Mouse (Mus musculus): Measurements from ENCODE around the gene Tom1l1.

Gene Tom1l1

GRCm38 (mm10) chr11:90622500-90622899 is 65.7 kb downstream of the Tom1l1 start:
- DNase-seq (ENCODE audit: low read depth, low spot score): no peak

GRCm38 (mm10) chr11:90622044-90622443 is 66.1 kb downstream of the Tom1l1 start:
- DNase-seq (ENCODE audit: low read depth, low spot score): no peak

- peak; percentile 17 for DNase-seq (ENCODE audit: low read depth, low spot score)
These were observed 71.7 kb downstream of the Tom1l1 start for GRCm38 (mm10) chr11:90616431-90616830.

- no peak for DNase-seq (ENCODE audit: low read depth, low spot score)
These were observed 73.4 kb downstream of the Tom1l1 start for GRCm38 (mm10) chr11:90614743-90615142.

GRCm38 (mm10) chr11:90612118-90612517 is 76.0 kb downstream of the Tom1l1 start:
- peak; percentile 25 for DNase-seq (ENCODE audit: low read depth, low spot score)

- no peak for DNase-seq (ENCODE audit: low read depth, low spot score)
These were observed 85.1 kb downstream of the Tom1l1 start for GRCm38 (mm10) chr11:90603066-90603465.

GRCm38 (mm10) chr11:90595826-90596225 is 92.3 kb downstream of the Tom1l1 start:
- DNase-seq (ENCODE audit: low read depth, low spot score): no peak
